Mouse (Mus musculus): ENCODE measurements at regions not wholly inside any gene's neighbourhood (a gene's known extent, or its start where the extent isn't known, plus 50 kb on each side); places are given as distances from the start of the nearest gene placed in this dataset.
A peak's percentile ranks its signal among the peaks of the same experiment; 100 is the strongest.
"Not testable (repeated sequence)": the region's sequence is repeated elsewhere in the genome, so short reads cannot be mapped to it uniquely, and the experiment has no call there.

- no peak for DNase-seq
- intact Hi-C loops (cut with DNase I) = no loop called here
Measured at GRCm38 (mm10) chr16:79336016-79336415, 245.1 kb upstream of the Tmprss15 start.

- intact Hi-C loops (cut with DNase I) = no loop called here
- DNase-seq = no peak
Measured at GRCm38 (mm10) chr16:79313301-79313700, 222.4 kb upstream of the Tmprss15 start.

GRCm38 (mm10) chr16:79312702-79313101 is 221.8 kb upstream of the Tmprss15 start:
- DNase-seq = no peak
- intact Hi-C loops (cut with DNase I) = no loop called here

GRCm38 (mm10) chr16:79308541-79308940 is 217.6 kb upstream of the Tmprss15 start:
- DNase-seq = no peak
- intact Hi-C loops (cut with DNase I) = no loop called here

GRCm38 (mm10) chr16:79296621-79297020 is 205.7 kb upstream of the Tmprss15 start:
- DNase-seq; intact Hi-C loops (cut with DNase I): not testable (repeated sequence)

GRCm38 (mm10) chr16:79279006-79279405 is 188.1 kb upstream of the Tmprss15 start:
- intact Hi-C loops (cut with DNase I) = no loop called here
- DNase-seq = peak; percentile 18

- DNase-seq = no peak
- intact Hi-C loops (cut with DNase I) = no loop called here
Measured at GRCm38 (mm10) chr16:79256525-79256924, 165.6 kb upstream of the Tmprss15 start.

- intact Hi-C loops (cut with DNase I) = no loop called here
- no peak for DNase-seq
Measured at GRCm38 (mm10) chr16:79256084-79256483, 165.2 kb upstream of the Tmprss15 start.

- DNase-seq = no peak
- intact Hi-C loops (cut with DNase I) = no loop called here
Measured at GRCm38 (mm10) chr16:79240857-79241491, 150.1 kb upstream of the Tmprss15 start.

GRCm38 (mm10) chr16:79240191-79240590 is 149.3 kb upstream of the Tmprss15 start:
- no peak for DNase-seq
- intact Hi-C loops (cut with DNase I) = no loop called here

GRCm38 (mm10) chr16:79191196-79191595 is 100.3 kb upstream of the Tmprss15 start:
- intact Hi-C loops (cut with DNase I) = no loop called here
- DNase-seq = no peak

GRCm38 (mm10) chr16:79186471-79186870 is 95.6 kb upstream of the Tmprss15 start:
- DNase-seq = no peak
- intact Hi-C loops (cut with DNase I) = no loop called here

- peak; percentile 27 for DNase-seq
- intact Hi-C loops (cut with DNase I) = no loop called here
Measured at GRCm38 (mm10) chr16:79182474-79182873, 91.6 kb upstream of the Tmprss15 start.

GRCm38 (mm10) chr16:79177299-79177999 is 86.6 kb upstream of the Tmprss15 start:
- no peak for DNase-seq
- intact Hi-C loops (cut with DNase I) = no loop called here

GRCm38 (mm10) chr16:79176832-79177243 is 85.9 kb upstream of the Tmprss15 start:
- intact Hi-C loops (cut with DNase I) = no loop called here
- DNase-seq = no peak

- intact Hi-C loops (cut with DNase I) = no loop called here
- peak; percentile 80 for DNase-seq
Measured at GRCm38 (mm10) chr16:79168193-79168592, 77.3 kb upstream of the Tmprss15 start.

- no peak for DNase-seq
- intact Hi-C loops (cut with DNase I) = no loop called here
Measured at GRCm38 (mm10) chr16:79142813-79143212, 51.9 kb upstream of the Tmprss15 start.
